Mouse (Mus musculus) hindbrain, postnatal 0 days (tissue): ENCODE data around the gene Hsf2bp. TPM values are rescaled to one million over a fixed set of nuclear protein-coding genes. Genes with fewer than 3 reads are reported as not detected.

Experiments
- ATAC-seq: fragments of 200-750 bp; cut with Nextera tagmentation; 2 replicates; pipeline ENCODE4 v1.8.0; 2017; ENCODE audit warnings: mild to moderate bottlenecking, moderate TSS enrichment, moderate library complexity
- DNase-seq: peaks from one replicate; pipeline ENCODE4 v3.0.0-alpha.2; 2015; ENCODE audit warnings: low spot score
- H3K27ac ChIP-seq: fragments of 300-500 bp; sonication (generic); 2 replicates; pipeline ENCODE4 v1.5.1; 2014; ENCODE audit warnings: mild to moderate bottlenecking
- H3K27me3 ChIP-seq: fragments of 300-500 bp; sonication (generic); 2 replicates; pipeline ENCODE4 v1.6.1; 2014; ENCODE audit warnings: low read length, mixed read lengths; ENCODE audit not compliant: insufficient read depth
- H3K36me3 ChIP-seq: fragments of 300-500 bp; sonication (generic); 2 replicates; pipeline ENCODE4 v1.6.1; 2014; ENCODE audit warnings: low read length, mixed read lengths; ENCODE audit not compliant: insufficient read depth
- H3K4me1 ChIP-seq: fragments of 300-500 bp; sonication (generic); 2 replicates; pipeline ENCODE4 v1.6.1; 2014; ENCODE audit warnings: antibody characterized with exemption, low read length, mixed read lengths; ENCODE audit not compliant: insufficient read depth
- H3K4me2 ChIP-seq: fragments of 300-500 bp; sonication (generic); 2 replicates; pipeline ENCODE4 v1.6.1; 2014; ENCODE audit warnings: low read depth, mild to moderate bottlenecking, low read length, moderate library complexity, mixed read lengths
- H3K4me3 ChIP-seq: fragments of 300-500 bp; sonication (generic); 2 replicates; pipeline ENCODE4 v1.5.1; 2014; ENCODE audit warnings: low read length
- H3K9ac ChIP-seq: fragments of 300-500 bp; sonication (generic); replicated peaks from 2 replicates; pipeline ENCODE4 v1.6.1; 2014; ENCODE audit warnings: mild to moderate bottlenecking, low read length, moderate library complexity, mixed read lengths
- H3K9me3 ChIP-seq: fragments of 300-500 bp; sonication (generic); 2 replicates; pipeline ENCODE4 v1.6.1; 2016; ENCODE audit warnings: low read length, mixed read lengths
- CTCF ChIP-seq: IDR thresholded peaks from 2 replicates; pipeline ENCODE4 v1.5.1; 2016; ENCODE audit warnings: antibody characterized with exemption, control low read depth, low read depth
- WGBS: fragments of 180-500 bp; shearing (Covaris S2); extraction: QIAGEN DNeasy Blood & Tissue Kit; methylation state at CpG from one replicate; pipeline ENCODE4 v1.1.7; 2014; 5-methylcytosine and 5-hydroxymethylcytosine counted together
- polyA plus RNA-seq: library from polyadenylated mRNA; unstranded; fragments of >200 nt; fragmentation: Nextera tagmentation; extraction: Ambion mirVana; gene quantifications from 2 replicates; pipeline ENCODE4 v1.2.1, GENCODE M21; 2015
- total RNA-seq: library from RNA; depleted of rRNA; stranded (reverse); fragments of >200 nt; gene quantifications from 2 replicates; pipeline ENCODE4 v1.2.3, GENCODE M21; 2014

Hsf2bp gene
- total and polyA plus RNA-seq, 2 experiments from 2014 or later: 0.58 to 0.84 TPM

- no peak for TF ChIP-seq CTCF
- Histone ChIP-seq H3K4me2 (no peak overlapping the region), H3K36me3 (no peaks in the 10 kb centered on the region), H3K27me3 (no peaks in the 10 kb centered on the region), H3K27ac (no peak overlapping the region), H3K4me1 (no peaks in the 10 kb centered on the region), H3K4me3 (no peak overlapping the region), H3K9me3 (no peaks in the 10 kb centered on the region), H3K9ac (no peak overlapping the region)
- WGBS: 76% methylated on average over 8 of the region's 8 CpGs
- DNase-seq (no peak), ATAC-seq (no peak)
These were observed 13.1 kb downstream of the Hsf2bp start for GRCm38 (mm10) chr17:32023088-32023487.

GRCm38 (mm10) chr17:32022551-32022950, 13.6 kb downstream of the Hsf2bp start:
- Histone ChIP-seq H3K9ac (no peak overlapping the region), H3K27ac (no peak overlapping the region), H3K9me3 (no peaks in the 10 kb centered on the region), H3K4me3 (no peak overlapping the region), H3K4me1 (no peaks in the 10 kb centered on the region), H3K4me2 (no peak overlapping the region), H3K27me3 (no peaks in the 10 kb centered on the region), H3K36me3 (no peaks in the 10 kb centered on the region)
- DNase-seq (no peak), ATAC-seq (no peak)
- TF ChIP-seq CTCF: no peak
- 78% methylated on average over 6 of the region's 6 CpGs for WGBS

DNA sequence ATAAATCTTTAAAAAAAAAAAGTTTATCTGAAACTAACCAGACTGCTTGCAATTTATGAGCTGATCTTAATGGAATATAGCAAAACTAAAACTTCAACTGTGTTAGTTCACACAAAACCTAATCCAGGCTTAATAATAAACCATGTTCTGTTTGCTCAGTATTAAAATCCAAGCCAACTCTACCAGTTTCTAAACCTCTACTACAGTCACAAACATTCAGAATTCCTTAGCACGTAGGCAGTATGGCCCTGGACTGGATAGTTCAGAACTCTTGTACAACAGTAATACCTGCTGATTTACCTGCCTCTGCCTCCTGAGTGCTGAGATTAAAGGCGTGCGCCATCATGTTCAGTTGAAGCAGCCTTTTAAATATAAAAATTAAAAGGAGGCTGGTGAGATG, 14.2 kb downstream of the Hsf2bp start:
- Histone ChIP-seq H3K36me3 (no peaks in the 10 kb centered on the region), H3K9me3 (no peaks in the 10 kb centered on the region), H3K27me3 (no peaks in the 10 kb centered on the region), H3K4me1 (no peaks in the 10 kb centered on the region), H3K27ac (no peak overlapping the region), H3K9ac (no peak overlapping the region), H3K4me2 (no peak overlapping the region), H3K4me3 (no peak overlapping the region)
- no peak for TF ChIP-seq CTCF
- DNase-seq (no peak), ATAC-seq (no peak)
- 91% methylated on average over 3 of the region's 3 CpGs for WGBS

GRCm38 (mm10) chr17:32018127-32018894, 17.8 kb downstream of the Hsf2bp start:
- H3K36me3 ChIP-seq: no peaks in the 10 kb centered on the region

GRCm38 (mm10) chr17:32016481-32016880, 19.7 kb downstream of the Hsf2bp start:
- WGBS: 85% methylated on average over 8 of the region's 8 CpGs
- no peaks in the 10 kb centered on the region for H3K27me3 ChIP-seq
- no peak for DNase-seq
- no peak overlapping the region for H3K27ac ChIP-seq
- H3K9ac ChIP-seq: no peak overlapping the region
- no peak overlapping the region for H3K4me3 ChIP-seq
- no peak overlapping the region for H3K4me2 ChIP-seq
- H3K4me1 ChIP-seq: no peaks in the 10 kb centered on the region
- TF ChIP-seq CTCF: no peak
- H3K9me3 ChIP-seq: no peaks in the 10 kb centered on the region
- H3K36me3 ChIP-seq: no peaks in the 10 kb centered on the region
- ATAC-seq: no peak

More at GRCm38 (mm10) chr17:32018127-32018894, 17.8 kb downstream of the Hsf2bp start:
- H3K4me2 ChIP-seq: no peak overlapping the region
- ATAC-seq: no peak
- TF ChIP-seq CTCF: no peak
- H3K27me3 ChIP-seq: no peaks in the 10 kb centered on the region
- H3K27ac ChIP-seq: no peak overlapping the region
- no peaks in the 10 kb centered on the region for H3K4me1 ChIP-seq
- no peaks in the 10 kb centered on the region for H3K9me3 ChIP-seq
- no peak overlapping the region for H3K9ac ChIP-seq
- H3K4me3 ChIP-seq: no peak overlapping the region
- no peak for DNase-seq
- 86% methylated on average over 5 of the region's 5 CpGs for WGBS

- TF ChIP-seq CTCF: no peak
- H3K4me3 ChIP-seq: no peak overlapping the region
- H3K4me2 ChIP-seq: no peak overlapping the region
- H3K27me3 ChIP-seq: no peaks in the 10 kb centered on the region
- no peak for ATAC-seq
- H3K9me3 ChIP-seq: no peaks in the 10 kb centered on the region
- no peak overlapping the region for H3K27ac ChIP-seq
- H3K9ac ChIP-seq: no peak overlapping the region
- no peaks in the 10 kb centered on the region for H3K36me3 ChIP-seq
- no peaks in the 10 kb centered on the region for H3K4me1 ChIP-seq
- no peak for DNase-seq
These were observed 22.5 kb downstream of the Hsf2bp start for GRCm38 (mm10) chr17:32013659-32014058.

DNA sequence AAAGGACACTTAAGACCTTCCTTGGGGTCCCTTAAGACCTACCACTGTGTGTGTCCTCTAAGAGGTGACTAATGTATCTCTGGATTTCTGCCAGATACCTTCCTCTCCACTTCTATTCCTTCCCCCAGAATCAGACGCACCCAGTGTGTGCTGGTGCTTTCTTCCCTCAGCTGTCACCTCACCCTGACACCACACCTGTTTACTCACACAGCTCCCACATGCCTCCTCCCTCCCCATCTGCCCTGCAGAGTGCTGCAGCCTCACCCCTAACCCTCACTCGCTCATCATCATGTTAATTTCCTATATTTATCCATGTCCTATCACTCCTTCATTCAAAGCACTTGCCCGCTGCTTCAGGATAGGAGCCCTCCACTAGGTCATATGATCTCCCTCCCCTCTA, 23.9 kb downstream of the Hsf2bp start:
- Histone ChIP-seq H3K4me1 (no peaks in the 10 kb centered on the region), H3K36me3 (no peaks in the 10 kb centered on the region), H3K4me3 (no peak overlapping the region), H3K9ac (no peak overlapping the region), H3K4me2 (no peak overlapping the region), H3K9me3 (no peaks in the 10 kb centered on the region), H3K27ac (no peak overlapping the region), H3K27me3 (no peaks in the 10 kb centered on the region)
- WGBS: 52% methylated on average over 3 of the region's 3 CpGs
- no peak for TF ChIP-seq CTCF
- ATAC-seq: no peak
- DNase-seq: no peak
